Mouse (Mus musculus): ENCODE results near the gene Dph1.

The Dph1 gene

DNA sequence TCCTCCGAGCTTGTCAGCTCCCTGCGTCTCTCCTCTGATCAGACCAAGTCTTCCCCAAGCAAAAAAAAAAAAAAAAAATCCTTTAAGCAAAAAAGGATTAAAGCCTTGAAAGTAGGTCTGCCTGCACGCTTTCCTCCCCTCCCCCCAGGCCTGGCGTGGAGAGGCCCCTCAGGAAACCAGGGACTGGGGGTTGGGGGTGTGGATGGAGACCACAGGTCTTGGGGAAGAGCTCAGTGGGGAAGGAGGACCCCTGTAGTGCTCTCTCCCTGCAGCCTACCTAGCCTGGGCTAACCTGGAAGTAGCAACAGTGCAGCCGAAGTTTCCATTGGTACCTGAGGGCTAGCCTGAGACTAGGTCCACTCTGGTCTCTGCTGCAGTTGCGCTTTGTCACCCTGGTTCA is 19.7 kb upstream of the Dph1 start:
- TF ChIP-seq NANOG (IDR thresholded peaks at IDR 0.05; ENCODE audit: borderline replicate concordance, low read length) = no peak
- TF ChIP-seq POU5F1 (IDR thresholded peaks at IDR 0.05; ENCODE audit: borderline replicate concordance, low read length) = no peak
- no peak for TF ChIP-seq CTCF (conservative IDR thresholded peaks at IDR 0.05; ENCODE audit: low read length)
- no peaks in the 10 kb centered on the region for H3K36me3 ChIP-seq (ENCODE audit: insufficient read depth, low read length)
- peaks cover 66% of the 10 kb centered on the region for H3K4me1 ChIP-seq (replicated peaks; ENCODE audit: low read depth, low read length)
- H3K27me3 ChIP-seq (ENCODE audit: insufficient read depth, low read length) = peaks cover 28% of the 10 kb centered on the region
- no peaks in the 10 kb centered on the region for H3K9me3 ChIP-seq (ENCODE audit: low read length)
- H3K4me3 ChIP-seq (replicated peaks; ENCODE audit: low read length) = no peak overlapping the region

GRCm38 (mm10) chr11:75210093-75210492 is 19.1 kb upstream of the Dph1 start:
- Histone ChIP-seq H3K4me1 (replicated peaks; ENCODE audit: low read depth, low read length) (peaks cover 66% of the 10 kb centered on the region), H3K4me3 (replicated peaks; ENCODE audit: low read length) (no peak overlapping the region), H3K36me3 (ENCODE audit: insufficient read depth, low read length) (no peaks in the 10 kb centered on the region), H3K9me3 (ENCODE audit: low read length) (no peaks in the 10 kb centered on the region), H3K27me3 (ENCODE audit: insufficient read depth, low read length) (peaks cover 23% of the 10 kb centered on the region)
- TF ChIP-seq NANOG (IDR thresholded peaks at IDR 0.05; ENCODE audit: borderline replicate concordance, low read length) = no peak
- no peak for TF ChIP-seq POU5F1 (IDR thresholded peaks at IDR 0.05; ENCODE audit: borderline replicate concordance, low read length)
- no peak for TF ChIP-seq CTCF (conservative IDR thresholded peaks at IDR 0.05; ENCODE audit: low read length)

- Histone ChIP-seq H3K9me3 (ENCODE audit: low read length) (no peaks in the 10 kb centered on the region), H3K4me1 (replicated peaks; ENCODE audit: low read depth, low read length) (peaks cover 66% of the 10 kb centered on the region), H3K4me3 (replicated peaks; ENCODE audit: low read length) (no peak overlapping the region), H3K36me3 (ENCODE audit: insufficient read depth, low read length) (no peaks in the 10 kb centered on the region), H3K27me3 (ENCODE audit: insufficient read depth, low read length) (peaks cover 17% of the 10 kb centered on the region)
- no peak for TF ChIP-seq POU5F1 (IDR thresholded peaks at IDR 0.05; ENCODE audit: borderline replicate concordance, low read length)
- no peak for TF ChIP-seq NANOG (IDR thresholded peaks at IDR 0.05; ENCODE audit: borderline replicate concordance, low read length)
- no peak for TF ChIP-seq CTCF (conservative IDR thresholded peaks at IDR 0.05; ENCODE audit: low read length)
Measured at GRCm38 (mm10) chr11:75209363-75209762, 18.3 kb upstream of the Dph1 start.

DNA sequence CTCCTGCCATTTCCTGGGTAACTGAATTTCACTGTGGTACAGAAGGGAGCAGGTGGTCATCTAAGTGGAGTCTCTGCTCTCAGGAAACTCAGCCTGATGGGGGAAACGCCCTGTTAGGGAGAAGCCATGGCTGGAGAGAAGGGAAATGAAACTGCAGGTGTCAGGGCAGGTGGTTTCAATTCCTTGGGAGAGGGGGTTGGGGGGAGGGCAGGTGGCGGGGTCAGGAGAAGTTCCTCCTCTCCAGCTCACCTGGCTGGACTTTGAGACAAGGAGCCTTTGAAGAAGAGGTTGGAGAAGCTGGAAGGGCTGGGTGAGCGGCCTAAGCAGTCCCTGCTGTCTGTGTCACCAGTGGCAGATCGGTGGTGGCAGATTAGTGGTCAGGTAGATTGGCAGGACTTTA is 15.3 kb upstream of the Dph1 start:
- Histone ChIP-seq H3K4me3 (replicated peaks; ENCODE audit: low read length) (no peak overlapping the region), H3K9me3 (ENCODE audit: low read length) (no peaks in the 10 kb centered on the region), H3K36me3 (ENCODE audit: insufficient read depth, low read length) (no peaks in the 10 kb centered on the region), H3K27me3 (ENCODE audit: insufficient read depth, low read length) (peaks cover 14% of the 10 kb centered on the region), H3K4me1 (replicated peaks; ENCODE audit: low read depth, low read length) (peaks cover 54% of the 10 kb centered on the region)
- TF ChIP-seq POU5F1 (IDR thresholded peaks at IDR 0.05; ENCODE audit: borderline replicate concordance, low read length) (no peak), CTCF (conservative IDR thresholded peaks at IDR 0.05; ENCODE audit: low read length) (no peak), NANOG (IDR thresholded peaks at IDR 0.05; ENCODE audit: borderline replicate concordance, low read length) (no peak)

GRCm38 (mm10) chr11:75204472-75204871 is 13.4 kb upstream of the Dph1 start:
- Histone ChIP-seq H3K36me3 (ENCODE audit: insufficient read depth, low read length) (no peaks in the 10 kb centered on the region), H3K27me3 (ENCODE audit: insufficient read depth, low read length) (peaks cover 22% of the 10 kb centered on the region), H3K4me3 (replicated peaks; ENCODE audit: low read length) (peak overlapping the region; percentile 30; the same call in 1 of the 2 replicates), H3K9me3 (ENCODE audit: low read length) (no peaks in the 10 kb centered on the region), H3K4me1 (replicated peaks; ENCODE audit: low read depth, low read length) (peaks cover 59% of the 10 kb centered on the region)
- TF ChIP-seq NANOG (IDR thresholded peaks at IDR 0.05; ENCODE audit: borderline replicate concordance, low read length) (no peak), POU5F1 (IDR thresholded peaks at IDR 0.05; ENCODE audit: borderline replicate concordance, low read length) (no peak), CTCF (conservative IDR thresholded peaks at IDR 0.05; ENCODE audit: low read length) (no peak)

DNA sequence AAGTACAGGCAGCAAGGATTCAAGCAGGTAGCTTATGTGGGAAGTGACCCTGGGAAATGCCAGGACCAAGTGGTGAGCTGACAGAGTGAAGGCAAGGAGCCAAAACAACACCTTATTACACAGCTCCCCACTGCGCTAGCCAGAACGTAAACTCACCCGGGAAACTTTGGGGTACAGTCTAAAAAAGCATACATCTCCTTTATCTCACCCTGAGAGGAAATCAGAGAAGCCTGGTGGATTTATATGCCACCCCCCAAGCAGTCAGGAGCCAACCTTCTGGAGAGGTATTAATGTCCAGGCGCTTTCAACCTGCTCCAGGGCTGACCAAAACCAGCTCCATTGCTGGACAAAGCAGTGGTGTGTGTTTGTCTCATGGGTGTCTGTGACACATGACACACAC is 12.9 kb upstream of the Dph1 start:
- Histone ChIP-seq H3K36me3 (ENCODE audit: insufficient read depth, low read length) (no peaks in the 10 kb centered on the region), H3K4me1 (replicated peaks; ENCODE audit: low read depth, low read length) (peaks cover 54% of the 10 kb centered on the region), H3K27me3 (ENCODE audit: insufficient read depth, low read length) (peaks cover 25% of the 10 kb centered on the region), H3K9me3 (ENCODE audit: low read length) (no peaks in the 10 kb centered on the region), H3K4me3 (replicated peaks; ENCODE audit: low read length) (no peak overlapping the region)
- no peak for TF ChIP-seq POU5F1 (IDR thresholded peaks at IDR 0.05; ENCODE audit: borderline replicate concordance, low read length)
- no peak for TF ChIP-seq CTCF (conservative IDR thresholded peaks at IDR 0.05; ENCODE audit: low read length)
- no peak for TF ChIP-seq NANOG (IDR thresholded peaks at IDR 0.05; ENCODE audit: borderline replicate concordance, low read length)

GRCm38 (mm10) chr11:75201721-75202120 is 10.7 kb upstream of the Dph1 start:
- H3K4me1 ChIP-seq (replicated peaks; ENCODE audit: low read depth, low read length) = peaks cover 64% of the 10 kb centered on the region
- no peak overlapping the region for H3K4me3 ChIP-seq (replicated peaks; ENCODE audit: low read length)
- no peaks in the 10 kb centered on the region for H3K36me3 ChIP-seq (ENCODE audit: insufficient read depth, low read length)
- no peaks in the 10 kb centered on the region for H3K9me3 ChIP-seq (ENCODE audit: low read length)
- no peak for TF ChIP-seq POU5F1 (IDR thresholded peaks at IDR 0.05; ENCODE audit: borderline replicate concordance, low read length)
- TF ChIP-seq NANOG (IDR thresholded peaks at IDR 0.05; ENCODE audit: borderline replicate concordance, low read length) = no peak
- TF ChIP-seq CTCF (conservative IDR thresholded peaks at IDR 0.05; ENCODE audit: low read length) = no peak
- peaks cover 27% of the 10 kb centered on the region for H3K27me3 ChIP-seq (ENCODE audit: insufficient read depth, low read length)

GRCm38 (mm10) chr11:75200935-75201334 is 9.9 kb upstream of the Dph1 start:
- H3K27me3 ChIP-seq (ENCODE audit: insufficient read depth, low read length) = peaks cover 33% of the 10 kb centered on the region
- no peaks in the 10 kb centered on the region for H3K36me3 ChIP-seq (ENCODE audit: insufficient read depth, low read length)
- TF ChIP-seq CTCF (conservative IDR thresholded peaks at IDR 0.05; ENCODE audit: low read length) (no peak), POU5F1 (IDR thresholded peaks at IDR 0.05; ENCODE audit: borderline replicate concordance, low read length) (no peak), NANOG (IDR thresholded peaks at IDR 0.05; ENCODE audit: borderline replicate concordance, low read length) (no peak)
- no peaks in the 10 kb centered on the region for H3K9me3 ChIP-seq (ENCODE audit: low read length)
- H3K4me3 ChIP-seq (replicated peaks; ENCODE audit: low read length) = no peak overlapping the region
- peaks cover 66% of the 10 kb centered on the region for H3K4me1 ChIP-seq (replicated peaks; ENCODE audit: low read depth, low read length)

DNA sequence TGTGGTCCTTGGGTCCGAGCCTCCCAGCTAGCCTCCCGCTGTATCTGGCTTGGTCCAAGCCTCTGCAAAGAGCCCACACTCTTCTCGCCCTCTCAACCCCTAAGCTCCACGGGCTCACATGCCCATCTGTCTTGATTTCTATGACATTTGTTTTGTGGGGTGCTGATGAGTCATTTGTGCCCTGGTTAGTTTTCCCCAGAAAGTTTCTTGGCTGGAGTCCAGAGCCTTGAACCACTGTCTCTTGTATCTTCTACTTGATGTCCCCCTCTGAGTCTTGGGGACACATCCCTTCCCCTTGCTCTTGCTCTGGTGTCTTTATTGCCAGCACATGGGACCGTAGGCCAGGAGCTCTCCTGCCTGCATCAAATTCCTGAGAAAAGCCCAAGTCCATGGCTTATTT is 8.9 kb upstream of the Dph1 start:
- H3K4me1 ChIP-seq (replicated peaks; ENCODE audit: low read depth, low read length) = peaks cover 66% of the 10 kb centered on the region
- H3K9me3 ChIP-seq (ENCODE audit: low read length) = no peaks in the 10 kb centered on the region
- H3K27me3 ChIP-seq (ENCODE audit: insufficient read depth, low read length) = peaks cover 39% of the 10 kb centered on the region
- TF ChIP-seq CTCF (conservative IDR thresholded peaks at IDR 0.05; ENCODE audit: low read length) = no peak
- H3K4me3 ChIP-seq (replicated peaks; ENCODE audit: low read length) = no peak overlapping the region
- no peaks in the 10 kb centered on the region for H3K36me3 ChIP-seq (ENCODE audit: insufficient read depth, low read length)

Data from E14TG2a.4 (cell line).